Mouse (Mus musculus) testis, postnatal 10 days (tissue): ENCODE data around the gene Metrnl.

Source experiments
- DNase-seq: peaks from one replicate; pipeline ENCODE4 v3.0.0; 2021; ENCODE audit warnings: low spot score

Metrnl gene

GRCm38 (mm10) chr11:121734892-121735291 is 33.5 kb downstream of the Metrnl start:
- DNase-seq: no peak

- no peak for DNase-seq
These were observed 37.3 kb downstream of the Metrnl start for GRCm38 (mm10) chr11:121738616-121739015.

GRCm38 (mm10) chr11:121740906-121741305 is 39.6 kb downstream of the Metrnl start:
- DNase-seq: no peak

GRCm38 (mm10) chr11:121741433-121741832 is 40.1 kb downstream of the Metrnl start:
- no peak for DNase-seq

GRCm38 (mm10) chr11:121743113-121743512 is 41.8 kb downstream of the Metrnl start:
- no peak for DNase-seq

GRCm38 (mm10) chr11:121743915-121744628 is 42.7 kb downstream of the Metrnl start:
- DNase-seq: no peak

GRCm38 (mm10) chr11:121746941-121747494 is 45.7 kb downstream of the Metrnl start:
- no peak for DNase-seq

GRCm38 (mm10) chr11:121748003-121748684 is 46.8 kb downstream of the Metrnl start:
- DNase-seq: no peak
